Mouse (Mus musculus) forelimb bud, embryonic 11.5 days (tissue): ENCODE data around the gene Pole2.
"Not testable (repeated sequence)": the region's sequence is repeated elsewhere in the genome, so short reads cannot be mapped to it uniquely, and the experiment has no call there.

Experiments
- DNase-seq: peaks from one replicate; pipeline ENCODE4 v3.0.0-alpha.2; 2012; ENCODE audit warnings: low read depth, low spot score

Gene Pole2

DNA sequence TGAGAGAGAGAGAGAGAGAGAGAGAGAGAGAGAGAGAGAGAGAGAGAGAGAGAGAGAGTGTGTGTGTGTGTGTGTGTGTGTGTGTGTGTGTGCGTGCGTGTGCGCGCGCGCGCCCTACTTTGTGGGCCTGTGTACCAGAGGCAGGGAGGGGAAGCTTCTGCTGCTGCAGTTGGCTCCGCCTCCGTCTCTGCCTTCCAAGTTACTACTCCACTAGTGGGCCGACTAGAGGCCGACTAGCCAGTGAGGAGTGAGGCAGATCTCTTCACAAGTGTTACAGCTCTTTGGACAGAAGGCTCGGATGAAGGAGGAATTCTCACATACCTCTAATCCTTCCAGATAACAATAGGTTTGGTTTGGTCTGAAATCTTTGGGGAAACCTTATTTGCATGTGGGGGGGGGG lies 48.6 kb downstream of the Pole2 start:
- DNase-seq = no peak

GRCm38 (mm10) chr12:69177526-69177925 lies 50.5 kb downstream of the Pole2 start:
- no peak for DNase-seq

GRCm38 (mm10) chr12:69175975-69176374 lies 52.0 kb downstream of the Pole2 start:
- no peak for DNase-seq

DNA sequence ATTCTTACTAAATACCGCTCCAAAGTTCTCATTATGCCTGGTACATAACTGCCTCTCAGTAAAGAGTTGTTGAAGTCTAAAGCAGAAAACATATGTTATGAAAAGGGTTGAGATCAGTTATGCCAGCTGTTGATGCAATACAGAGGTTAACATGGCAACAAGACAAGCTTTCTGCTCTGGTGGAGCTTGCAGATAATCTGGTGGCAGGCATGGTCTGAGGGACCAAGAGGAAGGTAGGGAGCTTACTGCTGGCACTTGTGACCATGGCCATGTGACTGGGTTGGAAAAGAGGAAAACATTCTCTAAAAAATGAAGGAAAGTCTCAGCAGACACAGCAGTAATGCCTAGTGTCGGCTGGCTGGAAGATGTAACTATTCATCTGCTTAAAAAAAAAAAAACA lies 56.7 kb downstream of the Pole2 start:
- no peak for DNase-seq

DNA sequence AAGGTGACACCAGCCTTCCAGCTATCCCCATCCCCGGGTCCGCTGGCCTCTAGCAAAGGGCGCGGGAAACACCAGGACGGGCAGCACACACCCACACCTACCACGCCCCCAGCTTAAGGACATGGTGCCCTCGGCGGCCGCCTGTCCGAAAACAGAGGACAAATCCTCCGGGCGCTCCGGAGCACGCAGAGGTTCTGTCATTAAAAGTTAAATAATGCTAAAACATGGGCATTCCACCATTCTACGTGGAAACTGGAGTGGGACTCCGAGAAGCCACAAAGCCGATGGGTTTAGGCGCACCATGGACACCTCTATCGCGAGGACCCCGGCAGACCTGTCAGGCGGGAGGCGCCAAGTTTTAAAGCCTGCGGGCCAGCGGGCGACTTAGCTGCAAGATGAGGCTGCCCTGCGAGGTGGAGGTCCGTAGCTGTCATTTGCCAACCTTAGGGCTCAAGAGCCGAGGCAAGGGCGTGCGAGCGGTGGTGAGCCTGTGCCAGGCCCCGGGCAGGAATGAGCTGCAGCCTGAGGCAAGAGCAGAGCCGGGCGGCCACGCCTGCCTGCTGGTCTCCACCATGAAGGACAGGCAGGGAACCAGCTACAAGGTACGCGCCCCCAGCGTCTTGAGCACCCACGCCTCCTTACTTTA lies 59.4 kb downstream of the Pole2 start, which contains the start of gene Lrr1:
Gene Lrr1, plus strand, starts transcription at position 354 of the 646 bp plus-strand sequence.
- DNase-seq = peak; percentile 82

GRCm38 (mm10) chr12:69167656-69168460 lies 60.1 kb downstream of the Pole2 start:
- no peak for DNase-seq

DNA sequence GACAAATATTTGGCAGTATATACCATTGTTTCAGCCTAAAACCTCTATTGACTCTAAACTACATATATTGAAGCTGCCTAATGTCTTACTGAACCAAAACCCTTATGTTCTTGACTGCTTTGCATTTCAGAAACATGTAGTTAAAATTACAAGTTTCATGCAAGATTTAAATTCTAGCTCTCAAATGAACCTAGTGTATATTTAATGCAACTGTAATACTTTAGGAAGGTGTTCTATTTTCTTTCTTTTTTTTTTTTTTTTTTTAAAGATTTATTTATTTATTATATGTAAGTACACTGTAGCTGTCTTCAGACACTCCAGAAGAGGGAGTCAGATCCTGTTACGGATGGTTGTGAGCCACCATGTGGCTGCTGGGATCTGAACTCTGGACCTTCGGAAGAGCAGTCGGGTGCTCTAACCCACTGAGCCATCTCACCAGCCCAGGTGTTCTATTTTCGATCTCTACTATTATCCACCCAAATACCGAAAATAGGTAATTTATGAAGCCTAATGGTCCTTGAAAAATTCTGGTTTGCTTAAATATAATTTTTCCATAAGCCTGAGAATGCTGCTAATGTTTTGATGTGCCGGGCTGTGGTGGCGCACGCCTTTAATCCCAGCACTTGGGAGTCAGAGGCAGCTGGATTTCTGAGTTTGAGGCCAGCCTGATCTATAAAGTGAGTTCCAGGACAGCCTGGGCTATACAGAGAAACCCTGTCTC lies 61.0 kb downstream of the Pole2 start:
- not testable (repeated sequence) for DNase-seq

GRCm38 (mm10) chr12:69164904-69165303 lies 63.1 kb downstream of the Pole2 start:
- DNase-seq = no peak

DNA sequence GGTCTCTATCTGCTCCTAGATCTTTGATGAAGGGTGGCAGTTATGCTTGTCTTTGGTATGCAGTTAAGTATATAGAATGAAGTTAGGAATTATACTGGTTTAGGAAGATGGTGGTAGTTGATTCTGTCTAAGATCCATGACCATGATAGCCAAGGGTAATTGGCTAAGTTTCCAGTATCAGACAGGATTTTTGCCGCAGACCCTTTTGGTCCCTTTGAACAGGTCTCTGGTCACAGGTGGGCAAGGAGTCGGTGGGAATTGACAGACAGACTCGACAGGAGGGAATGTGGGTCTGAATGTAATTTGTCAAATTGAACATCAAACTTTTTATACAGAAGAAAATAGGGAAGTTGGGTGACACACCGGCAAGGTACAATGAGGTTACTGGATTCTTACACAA lies 64.4 kb downstream of the Pole2 start:
- not testable (repeated sequence) for DNase-seq

- not testable (repeated sequence) for DNase-seq
Measured at GRCm38 (mm10) chr12:69160677-69161076, 67.3 kb downstream of the Pole2 start.

DNA sequence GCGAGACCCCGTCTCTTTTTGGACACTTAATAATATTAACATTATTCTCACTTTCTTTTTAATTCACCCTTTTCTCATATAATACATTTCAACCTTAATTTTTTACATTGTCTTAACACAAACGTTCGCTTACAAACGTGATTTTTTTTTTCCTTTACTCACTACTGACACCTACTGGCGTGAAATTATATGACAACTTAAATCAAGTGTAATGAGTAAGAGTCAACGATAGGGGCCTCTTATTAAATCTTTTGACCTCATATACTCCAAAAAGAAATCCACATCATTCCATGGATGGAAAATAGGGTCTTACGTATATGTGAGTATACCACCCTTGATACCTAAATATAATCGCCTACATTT lies 68.4 kb downstream of the Pole2 start:
- DNase-seq = peak; percentile 89

DNA sequence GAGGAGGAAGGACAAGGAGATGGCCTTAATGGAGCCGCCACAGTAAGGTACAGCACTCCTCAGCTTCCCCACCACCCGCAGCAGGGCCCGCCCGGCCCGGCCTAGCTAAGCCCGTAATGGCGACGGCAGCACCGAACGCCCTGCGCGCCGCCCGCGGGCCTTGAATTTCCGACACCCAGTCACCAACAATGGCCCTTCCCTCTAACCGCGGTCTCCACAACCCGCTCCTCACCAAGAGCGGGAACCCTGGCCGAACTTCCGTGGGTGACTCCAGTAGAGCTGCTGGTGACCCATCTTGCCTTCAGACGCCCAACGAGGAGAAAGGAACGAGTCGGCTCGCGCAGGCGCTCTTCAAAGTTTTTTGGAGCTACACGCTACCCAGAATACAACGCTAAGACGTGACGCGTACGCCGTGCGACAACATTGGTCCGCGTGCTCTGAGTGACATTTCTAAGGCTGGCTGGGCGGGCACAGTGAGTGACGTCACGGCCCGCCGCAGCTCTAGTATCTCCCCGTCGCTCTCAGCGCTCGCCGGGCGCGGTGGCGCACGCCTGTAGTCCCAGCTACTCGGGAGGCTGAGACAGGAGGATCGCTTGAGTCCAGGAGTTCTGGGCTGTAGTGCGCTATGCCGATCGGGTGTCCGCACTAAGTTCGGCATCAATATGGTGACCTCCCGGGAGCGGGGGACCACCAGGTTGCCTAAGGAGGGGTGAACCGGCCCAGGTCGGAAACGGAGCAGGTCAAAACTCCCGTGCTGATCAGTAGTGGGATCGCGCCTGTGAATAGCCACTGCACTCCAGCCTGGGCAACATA lies 69.0 kb downstream of the Pole2 start, which contains the start of gene Rps29:
Gene Rps29, minus strand, starts transcription at position 422 of the 813 bp plus-strand sequence.
- peak; percentile 100 for DNase-seq

GRCm38 (mm10) chr12:69158366-69158764 lies 69.6 kb downstream of the Pole2 start:
- DNase-seq = no peak

DNA sequence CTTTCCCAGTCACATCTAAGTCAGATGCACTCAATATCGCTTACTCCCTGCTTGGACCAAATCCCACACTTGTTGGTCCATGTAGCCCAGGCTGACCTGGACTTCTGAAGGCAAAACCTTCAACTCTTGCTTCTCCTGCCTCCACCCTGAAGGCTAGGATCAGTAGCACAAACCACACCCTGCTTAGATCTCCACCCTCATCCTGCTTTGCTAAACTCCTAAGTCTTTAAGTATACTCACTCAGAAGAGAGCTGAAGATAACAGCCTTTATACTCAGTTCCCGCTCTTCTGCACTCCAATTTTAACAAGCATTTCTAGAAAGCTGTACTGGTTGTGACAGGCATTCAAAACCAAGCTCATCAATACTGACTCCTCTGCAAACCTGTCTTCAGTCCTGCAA lies 70.9 kb downstream of the Pole2 start:
- no peak for DNase-seq

GRCm38 (mm10) chr12:69156436-69156835 lies 71.6 kb downstream of the Pole2 start:
- DNase-seq = no peak

GRCm38 (mm10) chr12:69155923-69156322 lies 72.1 kb downstream of the Pole2 start:
- no peak for DNase-seq
